Mouse (Mus musculus) G1E-ER4 (cell line): ENCODE data around the gene Col11a2. TPM values are rescaled to one million over a fixed set of nuclear protein-coding genes. Genes with fewer than 3 reads are reported as not detected.

ENCODE experiments used
- GATA1 ChIP-seq: IDR thresholded peaks from one replicate; pipeline ENCODE4 v1.8.0; 2012; ENCODE audit warnings: low read length, inconsistent platforms
- polyA plus RNA-seq: library from polyadenylated mRNA; stranded (reverse); fragments of >175 nt; gene quantifications from 2 replicates; pipeline ENCODE4 v1.2.3, GENCODE M21; 2012

Gene Col11a2
- polyA plus RNA-seq, 1 experiment = 1.5 TPM

DNA sequence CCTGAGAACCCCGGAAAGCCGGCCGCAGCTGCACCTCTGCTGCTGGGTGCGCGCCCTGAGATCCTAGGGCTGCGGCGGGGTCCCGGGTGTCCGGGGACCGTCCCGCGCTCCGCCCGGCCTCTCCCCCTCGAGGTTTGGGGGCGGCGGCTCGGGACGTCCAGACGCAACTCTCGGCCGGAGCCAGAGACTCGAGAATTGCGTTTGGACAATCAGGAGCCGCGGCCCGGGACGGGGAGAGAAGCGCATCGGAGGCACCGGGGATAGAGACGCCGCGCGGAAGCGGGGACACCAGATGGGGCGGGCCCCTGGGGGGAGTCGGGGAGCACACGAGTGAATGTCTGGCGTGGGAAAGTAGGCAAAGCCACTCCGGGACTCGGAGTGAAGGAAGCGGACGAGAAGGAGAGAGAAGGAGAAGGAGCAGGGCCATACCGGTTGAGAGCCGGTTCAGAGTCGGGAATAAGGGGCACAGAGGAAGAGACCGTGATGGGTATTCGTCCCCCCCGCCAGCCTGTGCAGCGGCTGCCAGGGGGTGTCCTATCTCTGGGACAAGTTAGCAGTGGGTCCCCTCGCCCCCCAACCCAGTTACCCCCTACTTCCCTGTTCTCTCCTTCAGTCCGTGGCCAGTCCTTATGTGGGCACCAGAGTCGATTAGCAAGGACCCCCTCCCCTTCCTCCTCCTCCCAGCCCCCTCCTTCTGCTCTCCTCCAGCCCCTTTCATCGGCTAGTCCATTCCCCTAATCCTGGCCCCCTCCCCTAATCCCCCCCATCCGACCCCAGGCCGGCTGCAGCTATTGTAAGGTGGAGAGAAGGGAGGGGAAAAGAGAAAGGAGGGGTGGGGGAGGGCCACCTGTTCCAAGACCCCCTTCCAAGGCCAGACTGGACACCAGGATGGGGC lies 14.1 kb upstream of the Col11a2 start:
- TF ChIP-seq GATA1 = no peak

DNA sequence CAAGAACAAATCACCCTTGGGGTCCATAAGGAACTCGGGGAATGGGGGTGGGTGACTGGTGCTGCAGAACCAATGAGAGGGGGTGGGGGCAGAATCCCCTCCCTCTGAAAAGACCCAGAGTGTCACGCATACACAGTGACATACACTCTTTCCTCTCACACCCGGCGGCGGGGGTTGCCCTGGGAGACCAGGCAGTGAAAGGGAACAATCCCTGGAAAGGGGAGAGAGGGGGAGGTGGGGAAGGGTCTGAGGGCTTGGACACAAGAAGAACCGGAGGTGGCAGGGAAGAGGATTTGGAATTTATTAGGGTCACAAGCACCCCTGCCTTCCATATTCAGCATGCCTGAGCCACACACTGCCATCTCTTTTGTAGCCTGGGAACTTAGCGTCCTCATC lies 13.5 kb upstream of the Col11a2 start:
- no peak for TF ChIP-seq GATA1

DNA sequence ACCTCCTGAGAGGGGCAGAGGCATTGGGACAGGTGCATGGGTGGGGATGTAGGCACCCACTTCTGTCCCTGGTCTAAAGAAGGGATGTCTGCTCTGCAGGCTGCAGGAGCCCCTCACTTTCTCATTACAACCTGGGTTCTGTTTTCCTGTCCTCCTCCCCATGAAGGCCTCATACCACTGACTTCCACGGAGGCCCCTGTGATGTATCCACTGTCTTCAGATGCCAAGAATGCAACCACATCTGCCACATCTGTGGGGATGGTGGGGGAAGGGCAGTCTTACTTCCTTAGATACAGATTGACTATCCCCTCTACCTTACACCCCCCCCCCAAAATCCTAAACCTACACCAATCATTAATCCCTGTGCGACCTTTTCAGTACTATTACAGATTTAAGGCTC lies 13.0 kb upstream of the Col11a2 start:
- TF ChIP-seq GATA1 = no peak

DNA sequence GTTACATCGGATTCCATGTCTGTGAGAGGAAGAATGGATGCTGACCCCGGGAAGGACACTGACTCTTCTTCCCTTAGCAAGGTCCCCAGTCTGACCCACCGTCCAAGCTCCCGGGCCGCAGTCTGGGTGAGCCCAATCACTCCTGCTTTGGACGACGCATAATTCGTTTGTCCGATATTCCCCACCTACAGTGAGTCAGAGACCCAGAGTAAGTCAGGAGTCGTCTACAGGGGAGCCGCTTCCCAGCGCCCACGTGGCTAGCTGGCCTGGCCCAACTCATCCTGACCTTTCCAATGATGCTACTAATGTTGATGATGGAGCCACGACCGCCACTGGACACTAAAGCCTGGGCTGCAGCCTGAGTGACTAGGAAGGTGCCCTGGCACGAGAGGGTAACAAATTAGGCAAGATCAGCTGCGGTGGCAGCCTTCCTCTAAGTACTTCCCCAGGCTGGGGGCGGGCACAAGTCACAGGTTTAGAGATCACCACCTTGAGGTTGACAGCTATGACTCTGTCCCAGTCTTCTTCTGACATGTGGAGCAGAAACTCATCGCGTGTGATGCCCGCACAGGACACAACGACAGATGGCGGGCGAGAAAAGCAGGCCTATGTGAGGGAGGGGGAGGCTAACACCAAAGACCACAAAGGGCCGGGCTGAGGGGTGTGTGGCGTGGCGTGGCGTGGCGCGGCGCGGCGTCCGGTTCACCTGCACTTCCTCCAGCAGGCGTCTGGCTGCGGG lies 12.2 kb upstream of the Col11a2 start:
- no peak for TF ChIP-seq GATA1

DNA sequence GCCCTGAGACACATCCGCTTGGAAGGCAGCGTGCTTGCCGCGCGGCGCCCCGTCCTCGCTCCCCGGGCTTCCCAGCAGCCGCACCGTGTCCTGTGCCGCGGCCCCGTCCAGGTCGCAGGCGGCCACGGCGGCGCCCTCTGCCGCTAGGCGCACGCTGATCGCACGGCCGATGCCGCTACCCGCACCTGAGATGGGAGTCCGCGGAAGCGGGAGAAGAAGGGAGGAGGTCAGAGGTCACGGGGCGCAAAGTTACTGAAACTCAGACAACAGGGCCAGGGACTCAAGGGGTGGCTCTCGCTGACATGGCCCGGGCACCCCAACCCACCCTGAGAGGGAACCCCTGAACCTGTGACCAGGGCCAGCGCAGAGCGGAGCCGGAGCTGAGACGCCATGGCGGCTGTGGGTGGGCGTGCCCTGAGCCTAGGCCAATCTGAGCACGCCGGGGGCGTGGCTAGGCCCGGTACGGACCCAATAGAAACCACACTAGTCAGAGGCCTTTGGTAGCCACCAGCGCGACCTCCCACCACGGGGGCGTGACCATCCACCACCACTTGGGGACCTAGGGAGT lies 11.5 kb upstream of the Col11a2 start, which contains the start of gene H2-Ke6:
Gene H2-Ke6, minus strand, starts transcription at position 405 of the 568 bp plus-strand sequence.
- no peak for TF ChIP-seq GATA1

DNA sequence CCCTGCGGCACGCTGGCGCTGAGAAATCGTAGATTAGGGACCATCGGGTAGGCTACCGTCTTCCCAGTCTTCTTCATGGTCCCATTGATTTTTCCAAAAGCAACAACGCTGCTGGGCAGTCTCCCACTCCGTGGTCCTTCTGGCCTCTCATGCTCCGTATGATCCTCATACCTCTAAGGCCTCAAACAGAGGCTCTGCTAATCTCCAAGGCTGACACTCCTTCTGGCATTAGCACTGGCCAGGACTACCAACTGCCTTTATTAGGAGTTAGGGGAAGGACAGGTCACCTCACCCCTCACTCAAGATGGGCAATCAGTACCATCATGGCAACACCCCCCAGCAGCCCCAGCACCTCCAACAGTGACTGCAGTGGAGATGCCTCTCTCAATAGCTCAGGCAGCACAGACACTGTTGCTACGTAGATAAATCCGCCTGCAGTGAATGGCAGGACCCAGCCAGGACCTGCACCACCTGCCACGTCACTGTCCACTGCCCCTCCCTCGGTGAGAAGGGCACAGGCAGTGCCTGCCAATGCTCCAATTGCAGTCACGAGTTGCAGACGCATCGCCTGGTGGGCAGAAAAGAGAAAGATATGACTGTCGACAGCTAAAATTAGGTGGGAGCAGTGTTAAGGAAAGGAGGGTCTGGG lies 10.6 kb upstream of the Col11a2 start:
- no peak for TF ChIP-seq GATA1

DNA sequence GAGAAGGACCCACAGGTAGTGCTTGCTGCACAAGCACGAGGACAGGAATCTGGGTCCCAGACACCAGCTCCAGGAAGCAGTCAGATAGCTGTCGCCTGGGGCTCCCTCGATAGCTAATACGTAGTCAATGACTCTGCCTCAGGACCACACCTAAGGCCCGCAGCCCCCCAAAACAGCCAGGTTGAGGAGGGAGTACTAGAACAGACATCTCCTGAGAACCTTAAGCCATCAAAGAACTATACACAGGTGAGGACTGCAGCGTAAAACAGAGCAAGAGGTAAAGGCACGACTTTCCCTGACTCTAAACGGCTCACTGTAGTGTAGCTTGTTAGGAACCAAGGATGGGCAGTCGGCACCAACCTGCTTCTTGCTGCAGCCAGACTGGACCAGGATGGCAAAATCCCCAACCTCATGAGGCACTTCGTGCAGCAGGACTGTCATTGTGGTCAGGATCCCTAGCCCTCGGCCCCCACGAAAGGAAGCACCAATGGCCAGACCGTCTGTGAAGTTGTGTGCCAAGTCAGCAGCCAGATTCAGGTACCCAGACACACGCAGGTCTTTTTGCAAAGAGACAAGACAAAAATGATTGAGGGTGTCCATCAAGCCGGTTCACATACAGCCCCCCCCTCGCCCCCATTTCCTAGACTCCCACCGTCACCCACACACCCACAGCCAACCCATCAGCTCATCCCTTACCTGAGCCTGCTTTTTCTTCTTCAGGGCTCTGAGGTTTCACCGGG lies 9.9 kb upstream of the Col11a2 start:
- no peak for TF ChIP-seq GATA1

DNA sequence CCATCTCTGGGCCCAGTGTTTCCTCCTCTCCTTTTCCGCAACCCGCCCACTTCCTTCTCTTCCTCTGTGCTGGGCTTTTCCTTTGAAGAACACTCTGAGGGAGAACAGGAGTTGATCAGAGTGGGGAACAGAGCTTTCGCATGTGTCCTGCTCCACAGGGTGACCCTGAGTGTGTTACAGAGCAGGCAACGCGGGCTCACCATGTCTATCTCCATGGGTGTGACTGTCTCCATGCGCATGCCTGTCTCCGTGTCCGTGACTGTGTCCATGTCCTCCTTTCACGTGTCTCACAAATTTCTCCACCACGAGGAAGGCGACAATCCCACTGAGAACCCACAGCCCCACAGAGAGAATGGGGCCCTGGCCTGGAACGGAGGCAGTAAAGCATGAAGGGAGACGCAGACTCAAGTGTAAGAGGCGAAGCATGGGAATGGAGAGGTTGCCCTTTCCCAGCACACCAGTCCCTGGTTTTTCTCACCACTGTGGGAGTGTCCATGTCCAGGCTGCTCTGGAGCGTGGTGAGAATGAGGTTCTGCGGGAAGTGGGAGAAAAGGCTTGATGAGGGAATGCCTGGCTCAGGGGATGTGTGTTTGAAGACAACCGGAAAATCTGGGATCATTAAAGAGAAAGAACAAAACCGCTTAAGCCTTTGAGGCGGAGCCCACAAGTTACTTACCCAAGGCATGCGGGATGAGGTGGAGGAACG lies 9.2 kb upstream of the Col11a2 start:
- no peak for TF ChIP-seq GATA1

DNA sequence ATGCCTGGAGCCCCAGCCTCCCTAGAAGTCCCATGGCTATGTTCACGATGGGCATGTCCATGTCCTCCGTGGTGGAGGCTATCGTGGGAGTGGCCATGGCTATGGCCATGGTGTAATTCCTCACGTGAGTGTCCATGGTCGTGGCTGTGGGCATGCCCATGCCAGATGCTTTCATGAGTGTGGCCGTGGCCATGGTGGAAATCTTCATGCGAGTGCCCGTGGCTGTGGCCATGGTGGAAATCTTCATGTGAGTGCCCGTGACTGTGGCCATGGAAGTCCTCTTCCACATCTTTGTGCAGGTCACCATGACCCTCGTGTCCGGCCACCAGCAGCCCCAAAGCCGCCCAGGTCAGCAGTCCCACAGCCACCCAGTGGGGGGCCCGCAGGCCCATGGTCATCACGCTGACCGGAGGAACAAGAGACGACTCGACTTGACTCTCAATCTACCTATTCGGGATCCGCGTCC lies 8.3 kb upstream of the Col11a2 start:
- no peak for TF ChIP-seq GATA1

DNA sequence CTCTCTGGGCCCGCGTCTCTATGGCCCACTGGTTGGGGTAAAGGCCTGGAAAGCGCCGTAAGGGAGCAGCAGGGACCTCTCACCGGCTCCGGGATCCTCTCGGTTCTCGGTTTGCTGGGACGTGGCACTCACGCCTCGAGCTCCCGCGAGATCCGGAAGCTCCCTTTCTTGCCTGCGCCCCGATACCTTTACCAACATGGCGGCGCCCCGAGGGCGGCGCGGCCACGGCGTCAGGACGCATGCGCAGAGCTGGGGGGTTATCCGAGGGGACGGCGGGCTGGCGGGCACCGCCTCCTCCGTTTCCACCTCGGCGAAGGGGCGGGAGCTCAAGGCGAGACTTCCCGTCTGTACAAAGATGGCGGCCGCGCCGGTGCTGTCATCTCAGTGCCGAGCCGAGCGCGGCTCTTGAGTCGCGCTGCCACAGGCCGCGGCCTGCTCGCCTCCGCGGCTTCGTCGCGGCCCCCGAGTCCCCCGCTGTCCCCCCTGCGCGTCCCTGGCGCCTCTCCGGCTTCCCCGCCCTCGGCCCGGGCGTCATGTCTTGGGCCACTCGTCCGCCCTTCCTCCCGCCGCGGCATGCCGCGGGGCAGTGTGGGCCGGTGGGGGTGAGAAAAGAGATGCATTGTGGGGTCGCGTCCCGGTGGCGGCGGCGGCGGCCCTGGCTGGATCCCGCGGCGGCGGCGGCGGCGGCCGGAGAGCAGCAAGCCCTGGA lies 7.6 kb upstream of the Col11a2 start, which contains the start of the genes Slc39a7 and Rxrb:
Gene Slc39a7, minus strand, starts transcription at position 218 of the 709 bp plus-strand sequence.
Gene Rxrb, plus strand, starts transcription at position 348 of the 709 bp plus-strand sequence.
- TF ChIP-seq GATA1 = no peak

DNA sequence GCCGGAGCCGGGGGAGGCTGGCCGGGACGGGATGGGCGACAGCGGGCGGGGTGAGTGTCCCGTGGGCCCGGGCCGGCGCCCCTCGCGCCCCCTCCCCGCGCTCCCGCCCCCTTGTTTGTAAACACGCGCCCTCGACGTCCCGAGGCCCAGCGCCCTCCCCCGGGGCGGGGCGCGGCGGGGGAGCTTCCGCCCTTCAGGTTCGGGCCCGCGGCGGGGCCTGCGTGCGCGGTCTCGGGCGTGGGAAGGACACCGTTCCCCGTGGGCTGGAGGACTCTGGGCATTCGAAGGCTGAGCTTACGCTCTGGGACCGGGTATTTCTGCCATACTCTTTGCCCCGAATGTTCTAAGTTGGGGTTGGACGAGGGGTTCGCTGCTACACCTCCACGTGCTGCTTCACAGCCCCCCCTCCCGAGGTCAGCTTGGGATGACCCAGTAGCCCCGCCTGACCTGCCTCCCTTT lies 7.0 kb upstream of the Col11a2 start:
- TF ChIP-seq GATA1 = no peak

DNA sequence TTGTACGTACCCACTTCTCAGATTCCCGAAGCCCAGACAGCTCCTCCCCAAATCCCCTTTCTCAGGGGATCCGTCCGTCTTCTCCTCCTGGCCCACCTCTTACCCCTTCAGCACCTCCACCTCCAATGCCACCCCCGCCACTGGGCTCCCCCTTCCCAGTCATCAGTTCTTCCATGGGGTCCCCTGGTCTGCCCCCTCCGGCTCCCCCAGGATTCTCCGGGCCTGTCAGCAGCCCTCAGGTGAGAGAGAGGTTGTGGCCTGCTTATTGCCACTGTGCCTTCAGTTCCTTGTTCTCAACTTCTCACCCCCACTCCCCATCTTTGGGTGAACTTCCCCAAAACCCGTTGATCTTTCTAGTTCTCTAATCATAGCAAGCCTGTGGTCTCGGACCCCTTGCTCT lies 6.4 kb upstream of the Col11a2 start:
- no peak for TF ChIP-seq GATA1

DNA sequence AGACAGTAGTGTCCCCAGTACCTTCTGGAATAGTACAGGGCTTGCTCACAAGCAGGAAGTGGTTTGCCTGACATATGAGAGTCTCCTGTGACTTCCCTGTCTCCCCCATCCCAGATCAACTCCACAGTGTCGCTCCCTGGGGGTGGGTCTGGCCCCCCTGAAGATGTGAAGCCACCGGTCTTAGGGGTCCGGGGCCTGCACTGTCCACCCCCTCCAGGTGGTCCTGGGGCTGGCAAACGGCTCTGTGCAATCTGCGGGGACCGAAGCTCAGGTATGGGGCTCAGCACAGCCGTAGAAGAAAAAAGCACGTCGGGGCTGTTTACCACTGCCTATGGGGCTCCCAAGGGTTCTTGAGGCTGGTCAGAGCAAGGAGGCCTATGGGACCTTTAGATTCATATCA lies 5.8 kb upstream of the Col11a2 start:
- no peak for TF ChIP-seq GATA1
